Mouse (Mus musculus) liver, postnatal 0 days (tissue): ENCODE data around the gene Hmgn2.
A peak's percentile ranks its signal among the peaks of the same experiment; 100 is the strongest.

Experiments
- CTCF ChIP-seq: sonication (generic); IDR thresholded peaks from 2 replicates; pipeline ENCODE4 v1.5.1; 2016; ENCODE audit warnings: antibody characterized with exemption, low read depth
- EP300 ChIP-seq: IDR thresholded peaks from 2 replicates; pipeline ENCODE4 v1.6.1; 2016; ENCODE audit warnings: antibody characterized with exemption, low read depth, mild to moderate bottlenecking

DNA sequence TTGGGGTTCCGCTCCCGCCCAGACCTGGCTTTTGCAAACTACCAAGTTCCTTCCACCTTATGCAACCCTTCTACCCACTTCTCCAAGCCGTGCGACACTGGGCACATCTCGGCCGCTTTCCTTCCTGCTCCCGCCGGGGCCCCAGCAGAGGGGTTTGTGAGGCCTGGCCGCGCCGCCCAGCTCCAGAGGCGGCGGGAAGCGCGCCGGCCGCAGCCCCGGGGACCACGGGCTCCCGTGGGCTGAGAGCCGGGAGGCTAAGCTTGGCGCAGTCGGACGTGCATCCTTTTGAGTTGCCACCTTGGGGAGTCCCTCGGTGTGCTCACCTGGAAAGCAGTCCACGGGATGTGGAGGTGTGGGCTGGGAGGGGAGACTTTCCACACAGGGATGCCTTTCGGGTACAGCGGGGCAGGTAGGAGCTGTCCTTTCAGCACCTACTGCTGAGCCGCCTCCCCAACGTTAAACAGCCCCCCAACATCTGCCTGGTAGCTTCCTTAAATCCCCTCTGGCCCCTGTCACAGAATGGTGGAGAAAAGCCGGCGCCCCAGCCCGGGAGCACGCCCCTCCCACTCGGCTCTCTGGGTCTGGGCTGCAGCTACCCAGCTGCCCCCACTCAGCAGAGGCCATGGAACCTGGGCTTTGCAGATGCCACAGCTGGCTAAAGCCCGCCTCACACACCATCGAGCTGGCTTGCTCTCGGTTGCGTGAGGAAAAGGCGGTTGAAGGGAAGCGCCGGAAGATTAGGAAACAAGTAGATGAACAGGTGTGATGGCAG is at the start of gene Hmgn2:
- TF ChIP-seq CTCF (0 out of 2 replicates have a peak, but pooled peaks have one; percentile 17), EP300 (no peak)
